Mouse (Mus musculus) CH12.LX (cell line): ENCODE data around the gene Bsg.

Experiments used
- CHD2 ChIP-seq: IDR thresholded peaks from 2 replicates; pipeline ENCODE4 v1.6.1; 2011; ENCODE audit warnings: low read length, improper control_type of control experiment
- EP300 ChIP-seq: IDR thresholded peaks from 2 replicates; pipeline ENCODE4 v1.6.1; 2011; ENCODE audit warnings: low read length, improper control_type of control experiment
- HCFC1 ChIP-seq: IDR thresholded peaks from 2 replicates; pipeline ENCODE4 v1.6.1; 2012; ENCODE audit warnings: low read depth, mild to moderate bottlenecking, inconsistent platforms, low read length, improper control_type of control experiment
- MEF2A ChIP-seq: IDR thresholded peaks from 2 replicates; pipeline ENCODE4 v1.6.1; 2014; ENCODE audit warnings: low read depth, mild to moderate bottlenecking, inconsistent platforms, low read length, improper control_type of control experiment, borderline replicate concordance
- MXI1 ChIP-seq: IDR thresholded peaks from 2 replicates; pipeline ENCODE4 v1.6.1; 2011; ENCODE audit warnings: mild to moderate bottlenecking, low read depth, low read length, improper control_type of control experiment
- NELFE ChIP-seq: IDR thresholded peaks from 2 replicates; pipeline ENCODE4 v1.6.1; 2011; ENCODE audit warnings: low read depth, low read length, improper control_type of control experiment
- NRF1 ChIP-seq: IDR thresholded peaks from 2 replicates; pipeline ENCODE4 v1.6.1; 2014; ENCODE audit warnings: low read depth, mild to moderate bottlenecking, inconsistent platforms, low read length, improper control_type of control experiment, moderate library complexity
- POLR2A ChIP-seq: IDR thresholded peaks from 2 replicates; pipeline ENCODE4 v1.6.1; 2011; ENCODE audit warnings: low read depth, mild to moderate bottlenecking, improper control_type of control experiment, low read length

GRCm38 (mm10) chr10:79698459-79698858 is 5.8 kb upstream of the Bsg start:
- no peak for TF ChIP-seq EP300
- TF ChIP-seq POLR2A: no peak
- TF ChIP-seq MEF2A: no peak
- no peak for TF ChIP-seq NRF1
- TF ChIP-seq HCFC1: no peak
- TF ChIP-seq NELFE: no peak
- TF ChIP-seq CHD2: no peak
- TF ChIP-seq MXI1: no peak
